Mouse (Mus musculus) lung, postnatal 4 days (tissue): ENCODE data around the gene Cops9.

Experiments used
- DNase-seq, 2 experiments: peaks; one replicate each; pipeline ENCODE4 v3.0.0; 2021

Gene Cops9

DNA sequence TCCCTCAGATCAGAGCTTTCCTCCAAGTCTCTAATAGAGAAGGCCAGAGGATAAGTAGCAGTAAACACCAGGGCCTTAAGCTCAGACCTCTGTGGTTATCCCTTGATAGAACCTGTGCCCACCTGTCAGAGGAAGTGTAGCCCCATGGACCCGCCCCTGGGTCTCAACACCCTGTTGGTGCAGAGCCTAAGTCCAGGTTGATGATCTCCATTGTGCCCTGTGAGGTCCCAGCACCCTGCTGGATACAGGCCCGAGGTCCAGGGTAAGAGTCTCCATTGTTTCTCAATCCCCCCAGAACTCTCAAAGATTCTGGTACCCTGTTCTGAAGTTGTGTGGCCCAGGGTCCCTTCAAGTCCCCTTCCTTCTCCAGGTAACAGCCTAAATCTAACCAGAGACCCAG, 4.3 kb upstream of the Cops9 start:
- DNase-seq, result no peak

DNA sequence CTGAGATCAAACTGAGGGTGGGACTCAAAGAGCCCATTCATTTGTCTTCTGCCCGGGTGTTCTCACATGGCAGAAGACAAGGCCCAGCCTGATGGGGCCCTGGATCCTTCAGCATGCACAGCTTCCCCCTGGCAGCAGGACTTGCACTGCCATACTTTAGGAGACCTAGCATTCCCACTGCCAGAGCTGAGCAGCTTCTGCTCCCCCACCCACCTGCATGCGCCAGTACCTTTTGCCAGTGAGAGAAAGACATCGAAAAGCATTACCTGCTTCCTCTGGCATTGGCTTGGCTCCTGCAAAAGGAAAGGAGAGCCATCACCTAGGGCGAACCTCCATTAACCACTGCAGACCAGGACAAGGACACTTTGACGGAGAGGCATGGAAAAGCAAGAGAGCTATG, 3.1 kb upstream of the Cops9 start:
- DNase-seq, result no peak

DNA sequence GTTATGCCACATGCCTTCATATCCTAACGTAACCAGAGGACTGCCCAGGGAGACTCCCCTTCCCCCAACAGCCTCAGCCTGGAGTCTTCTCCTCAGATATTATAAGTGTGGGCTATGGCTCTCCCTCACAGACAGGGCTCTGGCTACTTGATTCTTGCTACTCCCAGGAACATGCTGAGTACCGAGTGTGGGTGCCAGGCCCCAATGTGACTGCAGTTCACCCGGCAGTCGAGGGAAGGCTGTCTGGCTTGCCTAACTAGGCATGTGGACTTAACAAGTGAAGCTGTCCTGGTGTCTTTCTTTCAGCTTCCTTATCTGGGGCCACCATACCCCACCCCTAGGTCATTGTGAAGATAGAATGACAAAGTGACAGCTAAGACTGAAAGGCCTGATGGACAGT, 1.9 kb upstream of the Cops9 start:
- DNase-seq, result no peak

DNA sequence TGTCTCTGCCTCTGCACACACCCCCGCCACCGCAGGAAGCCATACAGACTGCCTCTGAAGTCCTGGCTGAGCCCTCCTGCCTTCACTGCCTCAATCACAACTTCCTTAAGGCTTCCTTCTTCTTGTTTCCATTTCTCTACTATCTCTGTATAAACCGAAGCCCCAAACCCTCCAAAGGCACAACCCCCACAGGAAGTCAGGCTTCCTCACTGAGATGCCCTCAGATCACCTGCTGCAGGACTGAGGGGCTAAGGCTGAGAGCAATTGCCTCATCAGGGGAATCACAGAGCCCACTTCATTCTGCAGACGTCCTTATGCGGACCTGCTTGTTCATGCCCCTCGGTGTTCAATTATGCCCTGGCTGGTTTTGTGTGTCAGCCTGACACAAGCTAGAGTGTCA, 1.4 kb downstream of the Cops9 start:
- DNase-seq, result no peak

DNA sequence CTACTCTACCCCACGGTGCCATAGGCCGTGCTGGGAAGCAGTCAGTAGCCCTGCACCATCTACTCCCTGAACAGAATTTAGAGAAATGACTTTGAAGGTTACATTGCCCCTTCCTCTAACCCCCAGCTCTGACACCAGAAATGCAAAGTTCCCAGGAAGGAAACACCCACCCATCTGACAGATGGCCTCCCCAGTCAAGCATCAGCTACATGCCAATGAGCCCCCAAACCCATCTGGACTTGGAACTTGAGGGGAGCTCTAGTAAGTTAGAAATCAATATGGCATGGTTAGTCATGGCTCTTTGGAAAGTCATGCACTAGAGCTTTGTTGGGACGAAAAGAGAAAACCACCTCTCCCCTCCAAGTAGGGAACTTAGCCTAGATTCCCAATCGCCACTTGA, 3.0 kb downstream of the Cops9 start:
- DNase-seq, result no peak

DNA sequence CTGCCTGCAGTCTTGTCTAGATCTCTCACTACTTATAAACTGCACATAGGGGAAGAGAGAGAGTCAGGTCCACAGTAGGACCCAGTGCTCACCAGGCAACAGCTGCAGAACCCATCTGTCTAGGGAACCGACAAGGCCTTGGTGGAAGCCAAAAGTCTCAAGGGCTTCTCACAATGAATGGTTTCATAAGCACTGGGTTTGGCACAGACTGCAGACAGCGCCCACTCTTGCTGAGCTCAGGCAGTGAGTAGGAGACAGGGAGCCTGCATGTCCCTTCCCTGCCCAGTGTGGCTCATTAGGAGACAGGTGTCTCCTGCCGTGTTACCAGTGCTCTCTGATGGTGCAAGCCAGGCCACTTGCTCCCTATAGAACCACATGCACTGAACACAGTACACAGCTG, 3.6 kb downstream of the Cops9 start:
- no peak for DNase-seq

DNA sequence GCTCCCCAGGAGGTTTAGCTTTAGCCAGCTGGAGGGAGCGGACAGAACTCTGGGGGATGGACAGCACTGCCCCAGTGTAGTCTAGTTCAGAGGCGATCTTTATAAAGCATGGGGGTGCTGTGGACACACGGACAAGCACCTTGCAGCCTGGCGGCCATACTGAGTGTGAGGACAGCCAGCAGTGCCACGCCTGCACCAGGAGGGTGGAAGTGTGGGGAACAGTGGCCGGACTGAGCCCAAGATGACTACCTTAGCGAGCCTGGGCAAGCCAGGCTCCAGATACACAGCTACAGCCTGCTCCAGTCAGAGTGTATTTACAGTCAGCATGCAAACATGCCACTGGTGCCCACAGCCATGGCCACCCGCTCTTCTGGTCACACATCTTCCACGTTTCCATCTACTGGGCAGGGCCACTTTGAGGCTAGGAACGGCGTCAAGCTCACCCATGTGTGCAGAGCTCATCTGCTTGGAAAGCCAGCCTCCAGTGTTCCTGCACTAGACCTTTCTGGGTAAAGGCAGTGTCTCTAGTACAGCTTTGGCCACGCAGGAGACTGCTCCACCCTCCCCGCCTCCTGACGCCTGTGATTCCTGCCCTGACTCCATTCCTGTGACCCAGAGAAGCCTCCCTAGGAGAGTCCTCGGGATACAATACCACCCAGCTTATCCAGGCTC, 4.1 kb downstream of the Cops9 start:
- DNase-seq, result no peak

DNA sequence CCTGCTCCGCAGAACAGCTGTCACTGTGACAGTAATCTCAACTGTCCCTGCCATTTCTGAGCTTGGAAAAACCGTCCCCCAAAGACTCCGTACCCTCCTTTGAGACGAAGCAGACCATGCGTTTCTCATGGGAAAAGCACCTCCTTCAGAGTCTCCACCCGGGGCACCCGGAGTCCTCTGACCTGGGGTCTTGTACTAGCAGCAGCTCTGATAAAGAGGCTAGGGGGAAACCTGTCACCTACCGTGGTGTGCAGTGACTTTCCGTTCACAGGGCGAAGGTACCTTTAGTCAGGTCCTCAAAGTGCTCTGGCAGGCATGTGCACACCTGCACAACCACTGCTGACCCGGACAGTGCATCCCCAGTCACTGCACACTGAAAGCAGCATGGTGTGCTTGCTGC, 5.1 kb downstream of the Cops9 start:
- DNase-seq, result no peak

DNA sequence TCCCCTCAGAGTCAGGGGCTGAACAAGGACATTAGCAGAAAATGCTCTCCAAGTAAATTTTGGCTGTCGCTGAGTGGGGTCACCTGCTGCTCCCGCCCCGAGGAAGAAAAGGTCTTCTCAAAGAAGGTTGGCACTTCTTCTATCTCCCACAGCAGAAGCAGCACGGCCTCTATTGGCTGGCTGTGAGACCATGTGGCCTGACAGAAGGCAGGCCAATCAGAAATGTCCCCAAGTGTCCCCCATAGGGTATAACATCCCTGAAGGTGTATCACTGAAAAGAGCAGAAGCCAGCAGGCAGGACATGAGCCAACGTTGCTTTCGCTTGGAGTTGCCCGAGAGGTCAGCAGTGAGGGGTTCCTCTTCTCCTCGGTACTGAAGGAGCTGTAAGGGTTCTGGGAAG, 5.8 kb downstream of the Cops9 start:
- DNase-seq, result no peak

DNA sequence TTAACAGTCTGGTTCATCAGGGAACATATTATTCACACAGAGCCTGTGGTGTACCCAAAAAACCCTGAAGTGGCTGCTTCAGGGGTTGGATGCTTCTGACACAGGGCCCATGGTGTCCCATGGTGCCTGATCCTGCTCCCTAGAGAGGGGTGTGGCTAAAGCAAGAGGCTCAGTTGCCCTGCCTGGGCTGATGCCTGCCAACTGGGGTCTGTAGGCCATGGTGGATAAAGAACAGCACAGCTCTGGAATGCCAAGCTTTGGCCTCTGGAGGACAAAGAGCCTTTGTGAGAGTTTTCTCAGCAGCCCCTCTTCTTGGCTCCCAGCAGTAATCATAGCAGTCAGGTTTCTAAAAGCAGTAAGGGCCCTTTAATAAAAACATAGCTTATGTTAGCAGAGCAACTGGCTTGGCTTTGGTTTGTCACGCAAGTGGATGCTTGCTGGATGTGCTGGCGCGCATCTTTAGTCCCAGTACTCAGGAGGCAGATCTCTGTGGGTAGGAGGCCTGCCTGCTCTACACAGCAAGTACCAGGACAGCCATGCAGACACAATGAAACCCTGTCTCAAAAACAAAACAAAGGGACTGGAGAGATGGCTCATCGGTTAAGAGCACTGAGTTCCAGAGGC, 6.7 kb downstream of the Cops9 start:
- no peak for DNase-seq

DNA sequence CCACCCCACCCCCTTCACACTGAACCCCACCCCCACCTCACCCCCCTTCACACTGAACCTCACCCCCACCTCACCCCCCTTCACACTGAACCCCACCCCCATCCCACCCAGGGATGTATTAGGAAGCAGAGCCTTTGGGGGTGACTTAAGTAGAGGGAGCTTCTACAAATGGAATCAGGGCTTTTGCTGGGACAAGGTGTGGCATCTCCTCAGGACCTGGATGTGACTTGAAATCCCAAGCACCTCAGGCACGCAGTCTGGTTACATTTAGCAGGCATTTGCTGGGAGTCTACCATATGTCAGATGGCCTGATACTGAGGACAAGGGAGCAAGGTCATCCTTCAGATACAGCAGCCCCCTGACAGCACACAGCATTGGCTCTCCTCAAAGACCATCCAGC, 7.2 kb downstream of the Cops9 start:
- no peak for DNase-seq

DNA sequence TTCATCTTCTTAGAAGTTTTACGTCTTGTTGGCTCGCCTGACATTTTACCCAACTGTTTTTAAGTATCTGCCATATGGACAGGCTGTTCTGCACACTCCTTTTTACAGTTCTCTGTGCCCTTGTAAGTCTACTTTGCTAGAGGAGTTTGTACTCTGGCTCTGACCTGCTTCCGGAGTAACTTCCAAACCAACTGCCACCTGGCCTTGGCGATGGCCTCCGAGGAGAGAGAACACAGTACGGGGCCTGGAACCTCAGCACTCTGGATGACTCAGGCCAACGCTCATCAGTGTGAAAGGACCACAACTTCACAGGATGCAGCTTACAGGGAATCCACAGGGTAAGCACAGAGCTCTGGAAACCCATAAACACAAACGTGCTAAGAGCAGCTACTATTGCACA, 8.1 kb downstream of the Cops9 start:
- no peak for DNase-seq

DNA sequence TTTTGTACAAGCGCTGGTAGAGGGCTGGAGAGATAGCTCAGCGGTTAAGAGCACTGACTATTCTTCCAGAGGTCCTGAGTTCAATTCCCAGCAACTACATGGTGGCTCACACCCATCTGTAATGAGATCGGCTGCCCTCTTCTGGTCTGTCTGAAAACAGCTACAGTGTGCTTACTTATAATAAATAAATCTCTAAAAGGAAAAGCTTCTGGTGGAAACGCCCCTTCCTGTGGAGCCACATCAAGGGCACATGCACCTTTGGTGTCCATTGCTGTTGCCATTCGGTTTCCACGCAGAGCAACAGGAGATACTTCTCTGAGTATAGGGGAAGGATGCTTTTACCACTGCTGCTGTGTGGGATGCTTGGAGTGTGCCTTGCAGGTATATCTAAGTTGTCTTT, 8.8 kb downstream of the Cops9 start:
- no peak for DNase-seq

DNA sequence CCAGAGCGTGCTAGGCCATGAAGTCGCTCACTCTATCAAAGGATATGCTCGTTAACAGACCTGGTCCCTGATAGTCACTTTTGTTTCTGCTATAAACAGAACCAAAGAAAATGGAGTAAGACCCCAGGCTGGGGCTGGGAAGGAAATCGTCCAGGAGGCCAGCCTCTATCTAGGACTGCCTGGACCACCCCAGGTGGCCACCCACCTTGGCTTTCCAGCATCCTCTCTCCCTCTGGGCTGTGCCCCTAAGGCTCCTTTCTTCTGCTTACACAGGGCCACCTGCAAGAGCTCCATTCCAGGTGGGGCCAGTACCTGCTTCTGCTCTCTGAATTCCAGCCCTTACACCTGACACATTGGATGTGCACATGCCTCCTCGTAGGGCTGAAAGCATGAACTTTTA, 9.6 kb downstream of the Cops9 start:
- DNase-seq, result no peak

DNA sequence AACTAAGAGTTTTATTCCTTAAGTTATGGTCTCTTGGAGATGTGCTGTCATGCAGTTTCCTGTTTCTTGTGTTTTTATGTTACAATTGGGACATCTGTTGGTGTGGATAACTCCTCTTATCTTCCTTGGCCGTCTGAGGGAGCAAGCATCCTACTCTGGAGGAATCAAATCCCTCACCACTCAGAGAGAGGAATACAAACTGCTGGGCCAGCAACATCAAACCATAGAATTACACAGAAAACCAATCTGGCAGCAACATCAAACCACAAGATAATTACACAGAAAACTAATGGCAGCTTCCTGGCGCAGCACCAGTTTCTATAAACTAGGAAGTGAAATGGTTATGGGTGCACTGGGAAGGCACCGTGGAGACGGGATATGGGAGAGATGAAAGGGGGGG, 13.6 kb downstream of the Cops9 start:
- no peak for DNase-seq

DNA sequence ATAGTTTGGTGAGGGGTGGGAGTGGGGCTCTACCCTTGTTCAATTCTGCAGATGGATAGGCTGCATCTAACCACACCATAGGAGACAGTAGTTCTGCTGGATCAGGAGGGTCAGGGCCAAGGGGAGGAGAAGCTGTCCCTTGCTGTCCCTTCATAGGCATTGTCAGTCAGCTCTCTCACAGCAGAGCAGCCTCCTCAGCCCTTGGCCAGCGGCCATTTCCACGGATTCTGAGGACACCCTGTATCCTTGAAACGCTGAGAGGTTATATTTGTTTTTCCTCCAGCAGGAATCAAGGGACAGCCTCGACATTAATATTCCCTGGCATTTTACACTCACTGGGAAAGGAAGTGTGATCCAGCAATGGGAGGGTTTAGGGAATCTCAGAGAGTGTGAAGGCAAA, 23.4 kb downstream of the Cops9 start:
- DNase-seq, result no peak

DNA sequence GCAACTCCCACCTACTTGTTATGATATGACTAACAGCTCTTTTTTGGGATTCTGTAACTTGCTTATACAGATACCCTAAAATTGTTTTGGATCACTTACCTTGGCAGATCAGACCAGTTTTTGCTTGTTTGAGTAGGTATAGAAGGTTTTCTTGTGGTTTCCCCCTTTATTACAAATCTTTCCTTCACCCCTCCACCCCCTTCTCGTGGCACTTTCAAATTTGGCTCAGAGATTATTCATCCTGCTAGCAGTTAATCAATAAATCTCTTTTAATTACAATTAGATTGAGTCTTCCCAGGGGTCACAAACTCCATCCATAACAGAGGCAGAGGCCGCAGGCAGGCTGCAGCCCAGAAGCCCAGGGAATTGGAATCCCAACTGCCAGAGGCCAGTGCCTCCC, 24.3 kb downstream of the Cops9 start, which contains the start of gene Olfr12:
TSS of gene Olfr12 (plus strand) at position 301 of the 400 bp plus-strand sequence.
- no peak for DNase-seq

DNA sequence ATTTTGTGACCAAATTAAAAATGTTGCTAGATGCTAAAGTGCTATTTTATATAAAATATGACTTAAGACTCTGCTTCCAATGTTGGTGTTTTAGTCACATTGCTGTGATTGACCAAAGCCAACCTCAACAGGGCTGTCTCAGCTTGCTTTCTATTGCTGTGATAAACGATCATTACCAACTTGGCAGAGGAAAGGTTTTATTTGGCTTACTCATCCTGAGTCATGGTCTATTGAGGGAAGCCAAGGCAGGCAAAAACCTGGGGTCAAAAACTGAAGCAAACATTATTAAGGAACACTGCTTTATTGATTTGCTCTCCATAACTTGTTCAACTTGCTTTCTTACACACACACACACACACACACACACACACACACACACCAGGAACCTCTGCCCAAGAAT, 25.7 kb downstream of the Cops9 start:
- DNase-seq, result no peak

DNA sequence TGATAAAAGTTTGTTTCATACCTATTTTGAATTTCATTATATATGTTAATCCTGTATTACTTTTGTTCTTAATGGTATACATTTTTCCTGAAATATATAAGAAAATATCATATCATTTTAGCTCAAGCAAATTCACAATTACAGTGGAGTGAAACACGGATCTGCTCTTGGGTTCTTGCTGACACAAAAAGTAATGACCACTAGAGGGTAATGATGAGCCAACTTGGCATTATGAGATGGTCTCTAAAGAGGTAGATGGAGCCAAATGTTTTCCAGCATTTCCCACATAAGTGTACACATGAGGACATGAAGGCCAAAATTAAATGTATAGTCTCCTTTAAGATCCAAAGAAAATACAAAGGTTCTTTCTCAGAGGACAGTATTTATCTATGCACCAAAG, 27.3 kb downstream of the Cops9 start:
- DNase-seq, result no peak

DNA sequence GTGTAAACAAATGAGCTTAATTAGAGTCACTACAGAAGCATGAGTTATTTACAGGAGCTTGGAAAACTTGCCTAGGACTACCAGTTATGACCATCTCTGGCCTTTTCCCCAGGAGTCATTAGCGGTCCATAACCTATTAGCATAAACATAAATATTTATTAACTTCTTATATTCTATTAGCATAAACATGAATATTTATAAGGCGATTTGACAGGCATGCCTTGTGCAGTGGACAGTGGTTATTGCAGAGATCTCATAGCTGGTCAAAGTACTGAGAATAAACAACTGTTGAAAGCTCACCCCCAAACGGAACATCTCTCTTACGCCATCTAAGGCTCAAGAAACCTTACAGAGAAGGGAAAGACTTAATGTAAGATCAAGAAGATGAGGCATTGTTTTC, 28.6 kb downstream of the Cops9 start:
- DNase-seq, result no peak

DNA sequence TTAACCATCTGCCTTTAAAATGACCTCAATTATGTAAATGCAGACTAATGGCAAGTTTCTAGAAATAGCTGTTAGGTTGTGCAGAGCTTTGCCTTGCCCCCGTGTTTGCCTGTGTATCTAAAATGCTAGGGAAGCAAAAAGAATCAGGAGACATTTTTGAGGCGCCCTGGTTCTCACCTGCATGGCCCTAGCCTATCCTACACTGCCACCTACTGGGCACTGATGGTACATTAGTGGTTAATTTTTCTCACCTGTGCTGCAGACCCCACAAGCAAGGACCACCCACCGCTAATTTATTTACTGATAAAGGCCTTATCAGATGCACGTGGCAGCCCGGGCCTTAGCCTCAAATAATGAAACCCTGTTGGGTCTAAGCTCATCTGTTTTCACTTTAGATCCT, 30.8 kb downstream of the Cops9 start:
- peak in 1 of 2 experiments; percentile 43 for DNase-seq

DNA sequence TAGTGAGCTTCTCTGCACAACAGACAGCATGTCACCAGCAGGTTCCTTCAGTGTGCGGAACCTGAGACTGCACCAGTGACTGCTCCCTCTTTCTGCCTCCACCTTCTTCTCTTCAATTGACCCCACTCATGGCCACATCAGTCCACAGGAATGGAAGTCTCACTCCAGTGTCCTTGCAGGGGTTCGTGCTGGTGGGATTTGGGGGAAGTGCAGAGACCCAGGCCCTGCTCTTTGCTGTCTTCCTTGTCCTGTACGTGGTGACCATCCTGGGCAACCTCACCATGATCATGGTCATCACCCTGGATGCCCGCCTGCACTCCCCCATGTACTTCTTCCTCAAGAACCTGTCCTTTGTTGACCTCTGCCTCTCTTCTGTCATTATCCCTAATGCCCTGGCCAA, 34.1 kb downstream of the Cops9 start:
- no peak for DNase-seq

DNA sequence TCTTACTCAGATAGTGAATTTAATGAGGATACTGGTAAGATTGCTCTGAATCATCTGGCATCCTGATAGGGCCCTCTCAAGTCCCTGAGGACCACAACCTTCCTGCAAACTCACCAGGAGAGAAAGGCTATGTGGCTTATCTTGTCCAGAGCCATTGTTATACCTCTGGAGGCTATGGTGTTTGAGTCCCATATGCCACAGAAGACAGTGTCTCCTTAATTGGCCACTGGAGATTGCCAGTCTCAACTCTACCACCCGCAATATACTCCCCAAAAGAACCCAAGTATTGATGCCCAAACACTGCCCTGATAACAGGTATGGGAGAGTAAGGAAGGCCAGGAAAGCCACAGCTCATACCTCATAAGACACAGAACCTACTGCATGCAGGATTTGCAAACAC, 36.3 kb downstream of the Cops9 start, which contains the start of gene Olfr1410:
TSS of gene Olfr1410 (plus strand) at position 301 of the 400 bp plus-strand sequence.
- no peak for DNase-seq

DNA sequence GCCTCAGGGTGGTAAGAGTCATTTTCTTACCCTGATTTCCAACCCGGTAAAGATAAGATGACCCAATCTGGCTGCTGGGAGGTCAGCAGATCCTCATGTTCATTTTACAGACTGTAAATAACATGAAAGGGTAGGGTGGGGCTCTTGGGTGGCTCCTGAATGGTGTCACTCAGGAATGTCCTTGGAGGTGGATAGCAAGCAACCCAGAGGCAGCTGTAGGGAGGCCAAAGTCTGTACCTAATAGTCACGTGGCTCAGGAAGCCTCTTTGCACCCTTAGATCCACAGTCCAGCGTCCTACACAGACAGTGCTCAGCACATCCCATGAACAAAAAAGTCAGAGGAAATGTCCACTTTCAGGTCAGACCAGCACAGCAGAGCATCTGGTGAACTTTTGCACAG, 45.8 kb downstream of the Cops9 start:
- DNase-seq, result no peak

DNA sequence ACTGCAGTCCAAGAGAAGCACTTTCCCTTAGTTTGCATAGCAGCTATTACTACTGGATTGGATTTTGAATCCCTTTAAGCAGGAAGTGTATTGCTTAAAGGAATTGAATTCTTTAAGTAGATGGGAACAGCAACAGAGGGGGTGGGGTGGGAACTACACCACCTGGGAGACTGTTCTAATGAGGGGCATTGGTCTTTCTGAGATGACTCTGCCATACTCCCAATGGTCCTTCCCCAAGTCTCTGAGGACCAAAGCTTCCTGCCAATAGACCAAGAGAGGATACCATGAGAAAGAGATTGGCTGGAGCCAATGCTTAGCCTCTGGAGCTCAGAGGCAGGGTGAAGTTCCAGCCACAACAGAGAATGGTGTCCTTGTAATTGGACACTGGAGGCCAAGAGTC, 47.7 kb downstream of the Cops9 start, which contains the start of gene Olfr1411:
TSS of gene Olfr1411 (plus strand) at position 301 of the 400 bp plus-strand sequence.
- no peak for DNase-seq
